Mouse (Mus musculus) neural tube, embryonic 11.5 days (tissue): Measurements from ENCODE around the gene Speer1. TPM values are rescaled to one million over a fixed set of nuclear protein-coding genes. Genes with fewer than 3 reads are reported as not detected.
"Not testable (repeated sequence)": the region's sequence is repeated elsewhere in the genome, so short reads cannot be mapped to it uniquely, and the experiment has no call there.

Source experiments
- ATAC-seq: fragments of 200-750 bp; cut with Nextera tagmentation; 2 replicates; pipeline ENCODE4 v1.8.0; 2017; ENCODE audit warnings: moderate number of reproducible peaks, mild to moderate bottlenecking, moderate TSS enrichment, moderate library complexity; ENCODE audit not compliant: insufficient read depth, low FRiP score, low TSS enrichment
- DNase-seq: peaks from one replicate; pipeline ENCODE4 v3.0.0-alpha.2; 2015; ENCODE audit warnings: low spot score
- H3K27ac ChIP-seq: fragments of 300-500 bp; sonication (generic); 2 replicates; pipeline ENCODE4 v1.5.1; 2014; ENCODE audit warnings: low read depth, mild to moderate bottlenecking, low read length
- H3K27me3 ChIP-seq: fragments of 300-500 bp; sonication (generic); 2 replicates; pipeline ENCODE4 v1.6.1; 2014; ENCODE audit warnings: mild to moderate bottlenecking, low read length, mixed read lengths; ENCODE audit not compliant: control insufficient read depth, insufficient read depth
- H3K36me3 ChIP-seq: fragments of 300-500 bp; sonication (generic); 2 replicates; pipeline ENCODE4 v1.6.1; 2014; ENCODE audit warnings: mild to moderate bottlenecking, low read length, moderate library complexity, mixed read lengths; ENCODE audit not compliant: control insufficient read depth, insufficient read depth
- H3K4me1 ChIP-seq: fragments of 300-500 bp; sonication (generic); 2 replicates; pipeline ENCODE4 v1.6.1; 2014; ENCODE audit warnings: low read length, mixed read lengths; ENCODE audit not compliant: control insufficient read depth, insufficient read depth
- H3K4me2 ChIP-seq: fragments of 300-500 bp; sonication (generic); 2 replicates; pipeline ENCODE4 v1.6.1; 2014; ENCODE audit warnings: low read depth, mild to moderate bottlenecking, moderate library complexity
- H3K4me3 ChIP-seq: fragments of 300-500 bp; sonication (generic); 2 replicates; pipeline ENCODE4 v1.5.1; 2014; ENCODE audit warnings: low read depth, low read length
- H3K9ac ChIP-seq: fragments of 300-500 bp; sonication (generic); 2 replicates; pipeline ENCODE4 v1.6.1; 2014; ENCODE audit warnings: mild to moderate bottlenecking, low read length
- H3K9me3 ChIP-seq: fragments of 300-500 bp; sonication (generic); 2 replicates; pipeline ENCODE4 v1.6.1; 2016; ENCODE audit warnings: low read length; ENCODE audit not compliant: control insufficient read depth
- WGBS: fragments of 180-500 bp; shearing (Covaris S2); extraction: QIAGEN DNeasy Blood & Tissue Kit; methylation state at CpG from one replicate; pipeline ENCODE4 v1.1.7; 2014; 5-methylcytosine and 5-hydroxymethylcytosine counted together
- polyA plus RNA-seq: library from polyadenylated mRNA; unstranded; fragments of >200 nt; fragmentation: Nextera tagmentation; extraction: Ambion mirVana; gene quantifications from 2 replicates; pipeline ENCODE4 v1.2.1, GENCODE M21; 2014

Gene Speer1
- polyA plus RNA-seq: not detected in 2 replicates

GRCm38 (mm10) chr5:11341216-11341615 lies at the start of gene Speer1:
Gene Speer1, plus strand, starts transcription at chr5:11341516.
- H3K4me2 ChIP-seq, H3K9ac ChIP-seq, ATAC-seq, H3K4me1 ChIP-seq, H3K36me3 ChIP-seq, DNase-seq, H3K27ac ChIP-seq, H3K27me3 ChIP-seq, H3K4me3 ChIP-seq, H3K9me3 ChIP-seq: not testable (repeated sequence)
- WGBS: 57% methylated on average over 1 of the region's 4 CpGs

Other genes with a start within 250 kb of the Speer1 start
- gene Gm8879, start 213.9 kb upstream of the Speer1 start, polyA plus RNA-seq: not detected in 2 replicates
- gene Gm5861, start 158.4 kb upstream of the Speer1 start, polyA plus RNA-seq: not detected in 2 replicates
- not detected in 2 replicates for gene Gm8890, start 85.5 kb upstream of the Speer1 start, polyA plus RNA-seq
- gene Gm8897, start 74.9 kb downstream of the Speer1 start, polyA plus RNA-seq: not detected in 2 replicates
- gene Gm8906, start 161.2 kb downstream of the Speer1 start, polyA plus RNA-seq: not detected in 2 replicates